In genomic region chr2:28446181-28446514, GRCm38 (mm10) we compare ENCODE assay signal across 9 mouse cellular contexts. TPM values are rescaled to one million over a fixed set of nuclear protein-coding genes. Genes with fewer than 3 reads are reported as not detected.
DNase-seq lines count a peak whose midpoint lies in the region; ATAC-seq and TF ChIP-seq lines count a peak whose summit lies in the region.
"Had no signal": no experiment of that assay in that cellular context is flagged by ENCODE, and none has a peak within 500 bp of the region (broad histone marks: within the 10 kb centered on the region; RNA-seq: fewer than 3 reads in every experiment).

No protein-coding gene starts in this region.

- H3K27ac ChIP-seq in gastrocnemius, adult 2 months = peak overlapping the region; percentile 74
- no peak overlapping the region for H3K27ac ChIP-seq in spleen, adult 2 months (ENCODE audit: insufficient read depth, low read length)
- H3K27ac ChIP-seq in limb, embryonic 15.5 days = peak overlapping the region; percentile 84
- H3K27ac ChIP-seq: macrophage had no signal

- H3K9me3 ChIP-seq in limb, embryonic 15.5 days = no peaks in the 10 kb centered on the region

- ATAC-seq in limb, embryonic 15.5 days (ENCODE audit: insufficient number of reproducible peaks, low FRiP score, low TSS enrichment, low read depth) = no peak

- peaks cover 7% of the 10 kb centered on the region; the same call in 1 of the 2 replicates for H3K4me1 ChIP-seq in spleen, adult 2 months (ENCODE audit: control insufficient read depth, insufficient read depth, insufficient read length)
- peaks cover 10% of the 10 kb centered on the region for H3K4me1 ChIP-seq in limb, embryonic 15.5 days

- H3K9ac ChIP-seq in limb, embryonic 15.5 days = peak overlapping the region; percentile 88

- peaks cover 10% of the 10 kb centered on the region; the same call in 1 of the 2 replicates for H3K27me3 ChIP-seq in spleen, adult 2 months (ENCODE audit: control insufficient read depth, insufficient read depth, low read length)
- no peaks in the 10 kb centered on the region for H3K27me3 ChIP-seq in limb, embryonic 15.5 days

- H3K36me3 ChIP-seq in spleen, adult 2 months (ENCODE audit: control insufficient read depth, insufficient read depth, low read length) = no peaks in the 10 kb centered on the region
- H3K36me3 ChIP-seq in limb, embryonic 15.5 days = peaks cover 17% of the 10 kb centered on the region

- H3K4me2 ChIP-seq in limb, embryonic 15.5 days = peak overlapping the region; percentile 95

- WGBS in spleen, adult 2 months = 10% methylated on average over 5 of the region's 5 CpGs
- 5% methylated on average over 5 of the region's 5 CpGs for WGBS in limb, embryonic 15.5 days

- no peak for TF ChIP-seq CTCF in gastrocnemius, adult 2 months (IDR thresholded peaks at IDR 0.05)
- TF ChIP-seq CTCF in spleen, adult 2 months (IDR thresholded peaks at IDR 0.05; ENCODE audit: extremely low read depth, insufficient read depth, insufficient read length, insufficient replicate concordance) = no peak

- no peak for DNase-seq in gastrocnemius, adult 2 months
- DNase-seq in gastrocnemius, adult 18-20 months (ENCODE audit: low spot score) = no peak
- DNase-seq in spleen, adult 2 months (ENCODE audit: low read depth in 1 of 2, low spot score in 2 of 2) = no peak
- no peak for DNase-seq in spleen, postnatal 4 days (ENCODE audit: low spot score in 2 of 2)
- no peak for DNase-seq in ovary, postnatal 36 days (ENCODE audit: low spot score)
- DNase-seq in urinary bladder, postnatal 4 days (ENCODE audit: low spot score in 2 of 2) = no peak
- no peak for DNase-seq in spleen, postnatal 36 days (ENCODE audit: low spot score in 2 of 2)

- intact Hi-C loops in gastrocnemius, adult 2 months (cut with DNase I) = no loop called here

- H3K4me3 ChIP-seq in gastrocnemius, adult 2 months = peak overlapping the region; percentile 88
- H3K4me3 ChIP-seq in spleen, adult 2 months (ENCODE audit: extremely low read depth, insufficient read depth, insufficient read length) = peak overlapping the region; percentile 47; the same call in 1 of the 2 replicates
- peak overlapping the region; percentile 81 for H3K4me3 ChIP-seq in limb, embryonic 15.5 days

- no peak for TF ChIP-seq POLR2A in spleen, adult 2 months (IDR thresholded peaks at IDR 0.05; ENCODE audit: low read depth, low read length)

RNA-seq across cellular contexts. Expression of gene Ppp1r26, which starts 0.5 kb away (rescaled TPM):
- 1 to 10 TPM; 2.1 to 3.2 TPM for total RNA-seq in gastrocnemius, adult 2 months (2021)
- 1 to 10 TPM; 2.4 to 3.0 TPM for total RNA-seq in gastrocnemius, adult 18-20 months (2021)
- polyA plus RNA-seq in spleen, adult 2 months (2012; rRNA removed) = 0.39 and 0.81 TPM in 2 replicates
- 4.3 and 5.0 TPM in 2 replicates for polyA plus RNA-seq in limb, embryonic 15.5 days (2015; fragmentation: Nextera tagmentation; extraction: Ambion mirVana)

RNA-seq across cellular contexts. Expression of gene 1700007K13Rik, which starts 20.0 kb away (rescaled TPM):
- total RNA-seq in gastrocnemius, adult 2 months (2021) = under 1 TPM; 0.33 to 0.36 TPM
- total RNA-seq in gastrocnemius, adult 18-20 months (2021) = not detected
- polyA plus RNA-seq in spleen, adult 2 months (2012; rRNA removed) = not detected in 2 replicates
- 0.89 and 1.1 TPM in 2 replicates for polyA plus RNA-seq in limb, embryonic 15.5 days (2015; fragmentation: Nextera tagmentation; extraction: Ambion mirVana)
- polyA plus RNA-seq: macrophage had no signal

RNA-seq across cellular contexts. Expression of gene Mrps2, which starts 21.7 kb away (rescaled TPM):
- total RNA-seq in gastrocnemius, adult 2 months (2021) = 10 to 100 TPM; 21.2 to 25.5 TPM
- total RNA-seq in gastrocnemius, adult 18-20 months (2021) = 10 to 100 TPM; 21.1 to 22.9 TPM
- polyA plus RNA-seq in spleen, adult 2 months (2012; rRNA removed) = 19.9 and 24.2 TPM in 2 replicates
- 50.3 and 51.3 TPM in 2 replicates for polyA plus RNA-seq in limb, embryonic 15.5 days (2015; fragmentation: Nextera tagmentation; extraction: Ambion mirVana)

RNA-seq across cellular contexts. Expression of gene Gbgt1, which starts 50.5 kb away (rescaled TPM):
- total RNA-seq in gastrocnemius, adult 2 months (2021) = 1 to 10 TPM in 1 of 2 experiments, under 1 TPM in 1; 0.56 to 1.1 TPM
- total RNA-seq in gastrocnemius, adult 18-20 months (2021) = under 1 TPM; 0.81 to 0.89 TPM
- 2.9 and 3.7 TPM in 2 replicates for polyA plus RNA-seq in spleen, adult 2 months (2012; rRNA removed)
- 0.56 and 1.1 TPM in 2 replicates for polyA plus RNA-seq in limb, embryonic 15.5 days (2015; fragmentation: Nextera tagmentation; extraction: Ambion mirVana)

RNA-seq across cellular contexts. Expression of gene Gm10134, which starts 59.7 kb away (rescaled TPM):
- total RNA-seq in gastrocnemius, adult 2 months (2021) = under 1 TPM in 1 of 2 experiments, not detected in 1; 0.98 TPM
- under 1 TPM in 1 of 2 experiments, not detected in 1; 0.74 TPM for total RNA-seq in gastrocnemius, adult 18-20 months (2021)
- polyA plus RNA-seq in spleen, adult 2 months (2012; rRNA removed) = 0.46 TPM in 1 of 2 replicates, not detected in the other
- polyA plus RNA-seq in limb, embryonic 15.5 days (2015; fragmentation: Nextera tagmentation; extraction: Ambion mirVana) = 1.9 and 4.5 TPM in 2 replicates
